Mouse (Mus musculus) intestine, postnatal 0 days (tissue): Measurements from ENCODE around the gene Plin3. TPM values are rescaled to one million over a fixed set of nuclear protein-coding genes. Genes with fewer than 3 reads are reported as not detected.
A peak's percentile ranks its signal among the peaks of the same experiment; 100 is the strongest.

Source experiments
- ATAC-seq: fragments of 200-750 bp; cut with Nextera tagmentation; 2 replicates; pipeline ENCODE4 v1.8.0; 2017; ENCODE audit warnings: mild to moderate bottlenecking, moderate TSS enrichment, moderate library complexity
- H3K27ac ChIP-seq: fragments of 300-500 bp; sonication (generic); 2 replicates; pipeline ENCODE4 v1.5.1; 2014; ENCODE audit warnings: mild to moderate bottlenecking, low read depth, low read length, moderate library complexity
- H3K27me3 ChIP-seq: fragments of 300-500 bp; sonication (generic); replicated peaks from 2 replicates; pipeline ENCODE4 v1.6.1; 2014; ENCODE audit warnings: low read length, mixed read lengths; ENCODE audit not compliant: control insufficient read depth, insufficient read depth
- H3K36me3 ChIP-seq: fragments of 300-500 bp; sonication (generic); 2 replicates; pipeline ENCODE4 v1.6.1; 2014; ENCODE audit warnings: mild to moderate bottlenecking, moderate library complexity; ENCODE audit not compliant: control insufficient read depth, insufficient read depth
- H3K4me1 ChIP-seq: fragments of 300-500 bp; sonication (generic); replicated peaks from 2 replicates; pipeline ENCODE4 v1.6.1; 2014; ENCODE audit warnings: antibody characterized with exemption, low read length, mixed read lengths; ENCODE audit not compliant: control insufficient read depth, insufficient read depth
- H3K4me2 ChIP-seq: fragments of 300-500 bp; sonication (generic); replicated peaks from 2 replicates; pipeline ENCODE4 v1.6.1; 2014; ENCODE audit warnings: low read depth, mild to moderate bottlenecking, moderate library complexity
- H3K4me3 ChIP-seq: fragments of 300-500 bp; sonication (generic); 2 replicates; pipeline ENCODE4 v1.5.1; 2014; ENCODE audit warnings: low read depth, low read length
- H3K9ac ChIP-seq: fragments of 300-500 bp; sonication (generic); 2 replicates; pipeline ENCODE4 v1.6.1; 2014; ENCODE audit warnings: mild to moderate bottlenecking, low read depth, low read length
- H3K9me3 ChIP-seq: fragments of 300-500 bp; sonication (generic); 2 replicates; pipeline ENCODE4 v1.6.1; 2016; ENCODE audit warnings: mixed run types; ENCODE audit not compliant: control insufficient read depth
- CTCF ChIP-seq: sonication (generic); IDR thresholded peaks from 2 replicates; pipeline ENCODE4 v1.5.1; 2016; ENCODE audit warnings: low read depth, mild to moderate bottlenecking, control low read depth, antibody characterized with exemption, moderate library complexity
- WGBS: fragments of 180-500 bp; shearing (Covaris S2); extraction: QIAGEN DNeasy Blood & Tissue Kit; methylation state at CpG from one replicate; pipeline ENCODE4 v1.1.7; 2014; 5-methylcytosine and 5-hydroxymethylcytosine counted together
- polyA plus RNA-seq: library from polyadenylated mRNA; unstranded; fragments of >200 nt; fragmentation: Nextera tagmentation; extraction: Ambion mirVana; gene quantifications from 2 replicates; pipeline ENCODE4 v1.2.1, GENCODE M21; 2015

Plin3 gene
- 521 and 545 TPM in 2 replicates for polyA plus RNA-seq

DNA sequence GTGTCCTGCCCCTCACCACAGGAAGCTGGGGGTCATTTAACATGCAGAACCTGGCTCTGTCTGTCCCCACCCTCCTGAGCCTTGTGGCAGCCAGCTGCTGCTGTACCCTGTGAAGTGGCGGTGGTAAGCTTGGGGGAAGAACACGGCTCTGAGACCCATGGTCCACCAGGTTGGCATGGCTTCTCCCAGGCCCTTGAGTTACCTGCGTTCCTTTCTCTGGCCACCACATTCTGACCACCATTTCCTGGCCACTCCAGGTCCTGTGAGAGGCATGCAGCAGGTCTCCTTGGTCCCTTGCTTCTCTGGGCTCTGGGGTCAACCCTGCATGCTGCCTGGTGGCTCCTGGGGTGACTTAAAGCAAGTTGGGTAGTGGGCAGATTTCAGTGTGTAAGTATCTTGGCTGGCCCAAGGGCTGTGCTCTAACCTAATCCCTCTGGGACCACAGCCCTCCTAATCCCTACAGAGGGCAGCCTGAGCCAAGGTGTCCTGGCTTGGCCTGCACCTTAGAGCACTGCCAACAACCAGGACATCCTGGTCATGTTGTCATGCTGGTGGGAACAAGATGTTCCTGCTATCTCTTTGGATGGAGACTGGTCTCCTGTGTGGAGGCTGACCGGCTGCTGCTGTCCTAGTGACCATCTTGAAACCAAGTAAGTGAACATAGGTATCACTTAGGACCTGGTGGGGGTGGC lies at the start of gene Plin3:
TSS of gene Plin3 (minus strand) at position 343 of the 692 bp plus-strand sequence.
- Histone ChIP-seq H3K4me1 (no peaks in the 10 kb centered on the region), H3K4me3 (no peak within 1 kb of the TSS), H3K27me3 (no peaks in the 10 kb centered on the region), H3K4me2 (peak within 1 kb of the TSS; percentile 72), H3K27ac (peak within 1 kb of the TSS; percentile 95; the same call in 1 of the 2 replicates), H3K36me3 (no peaks in the 10 kb centered on the region), H3K9me3 (no peaks in the 10 kb centered on the region), H3K9ac (no peak within 1 kb of the TSS)
- TF ChIP-seq CTCF = no peak
- WGBS = 96% methylated on average over 4 of the region's 4 CpGs
- ATAC-seq = no peak

DNA sequence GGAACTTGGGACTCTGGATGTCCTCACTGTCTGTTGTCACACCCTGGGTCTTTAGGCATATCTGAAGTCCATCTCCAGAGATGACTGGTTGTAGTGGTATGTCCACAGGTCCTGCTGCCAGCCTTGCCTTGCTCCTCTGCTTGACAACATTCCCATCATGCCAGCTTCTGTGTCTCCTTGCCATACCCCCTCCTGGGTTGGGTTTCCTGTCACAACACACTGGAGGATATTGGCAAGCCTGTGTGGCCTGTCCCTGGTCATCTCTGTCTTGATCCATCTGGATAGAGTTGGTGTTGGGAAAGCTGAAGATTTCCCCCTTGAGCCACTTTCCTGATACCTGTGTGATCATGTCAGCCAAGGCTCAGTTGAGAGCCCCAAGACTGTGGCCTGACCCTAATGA lies 48.0 kb upstream of the Plin3 start:
- no peaks in the 10 kb centered on the region for H3K9me3 ChIP-seq
- TF ChIP-seq CTCF = no peak
- no peaks in the 10 kb centered on the region for H3K27me3 ChIP-seq
- no peak overlapping the region for H3K4me3 ChIP-seq
- H3K4me2 ChIP-seq = no peak overlapping the region
- no peaks in the 10 kb centered on the region for H3K4me1 ChIP-seq
- no peak for ATAC-seq
- H3K9ac ChIP-seq = no peak overlapping the region
- peaks cover 7% of the 10 kb centered on the region for H3K36me3 ChIP-seq
- H3K27ac ChIP-seq = no peak overlapping the region; the same call in 1 of the 2 replicates

DNA sequence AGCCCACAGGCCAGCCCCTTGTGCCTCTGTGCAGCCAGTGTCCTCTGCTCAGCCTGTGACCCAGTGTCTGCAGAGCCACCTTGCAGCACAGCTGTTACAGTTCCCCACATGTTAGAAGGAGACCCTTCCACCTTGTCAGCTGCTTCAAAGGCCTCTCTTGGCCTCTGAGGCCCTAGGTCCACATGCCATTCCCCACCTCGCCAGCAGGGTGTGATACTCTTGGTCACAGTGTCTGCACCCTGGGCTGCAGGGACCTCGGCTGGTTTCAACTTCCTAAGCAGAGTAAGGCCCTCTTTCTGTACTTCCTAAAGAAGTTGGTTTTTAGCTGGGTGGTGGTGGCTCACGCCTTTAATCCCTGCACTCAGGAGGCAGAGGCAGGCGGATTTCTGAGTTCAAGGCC lies 46.2 kb upstream of the Plin3 start:
- ATAC-seq = no peak
- WGBS = 58% methylated on average over 4 of the region's 4 CpGs
- H3K4me1 ChIP-seq = no peaks in the 10 kb centered on the region
- no peak overlapping the region for H3K9ac ChIP-seq
- no peaks in the 10 kb centered on the region for H3K9me3 ChIP-seq
- no peak overlapping the region for H3K27ac ChIP-seq
- H3K27me3 ChIP-seq = no peaks in the 10 kb centered on the region
- H3K36me3 ChIP-seq = no peaks in the 10 kb centered on the region
- no peak overlapping the region for H3K4me2 ChIP-seq
- peak; percentile 67 for TF ChIP-seq CTCF
- no peak overlapping the region for H3K4me3 ChIP-seq

DNA sequence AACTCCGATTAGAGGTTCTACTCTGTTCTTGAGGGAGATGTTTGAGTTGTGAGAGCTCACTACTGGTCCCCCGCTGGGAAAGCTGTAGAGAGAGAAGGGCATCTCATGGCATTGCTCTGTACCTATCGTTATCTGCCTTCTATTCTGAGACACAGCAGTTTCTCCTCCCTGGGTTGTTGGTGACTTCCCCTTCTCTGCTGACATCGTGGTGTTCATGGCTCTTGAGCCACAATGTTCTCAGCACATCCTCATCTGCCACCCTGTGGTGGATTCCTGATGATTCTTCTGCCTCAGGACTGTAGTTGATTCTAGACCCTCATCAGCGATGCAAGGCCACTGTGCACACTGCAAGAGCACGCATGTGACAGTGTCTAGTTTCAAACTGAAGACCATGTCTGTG lies 45.1 kb upstream of the Plin3 start:
- H3K4me2 ChIP-seq = no peak overlapping the region
- no peaks in the 10 kb centered on the region for H3K27me3 ChIP-seq
- no peak overlapping the region for H3K9ac ChIP-seq
- H3K9me3 ChIP-seq = no peaks in the 10 kb centered on the region
- no peak for ATAC-seq
- 90% methylated on average over 6 of the region's 6 CpGs for WGBS
- no peaks in the 10 kb centered on the region for H3K36me3 ChIP-seq
- H3K4me1 ChIP-seq = no peaks in the 10 kb centered on the region
- no peak overlapping the region for H3K27ac ChIP-seq
- 0 out of 2 replicates have a peak, but pooled peaks have one; percentile 8 for TF ChIP-seq CTCF
- no peak overlapping the region for H3K4me3 ChIP-seq

DNA sequence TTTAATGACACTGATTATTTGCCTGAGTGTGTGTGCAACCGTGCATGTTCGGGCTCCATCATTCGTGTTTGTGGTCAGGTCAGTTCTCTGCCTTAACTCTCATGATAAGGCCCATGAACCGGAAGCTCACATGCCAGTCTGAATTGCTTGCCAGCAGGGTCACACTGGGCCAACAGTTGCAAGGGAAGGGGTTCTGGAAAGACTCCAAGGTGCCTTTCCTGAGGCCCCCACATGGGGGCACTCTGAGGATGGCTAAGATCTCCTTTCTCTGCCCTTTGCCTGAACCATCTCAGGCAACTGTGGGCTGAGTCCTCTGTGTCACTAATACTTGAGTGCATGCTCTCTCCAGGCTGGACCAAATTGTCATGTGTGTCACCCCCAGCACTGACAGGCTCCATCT lies 44.5 kb upstream of the Plin3 start:
- Histone ChIP-seq H3K4me2 (no peak overlapping the region), H3K9me3 (no peaks in the 10 kb centered on the region), H3K27ac (no peak overlapping the region), H3K27me3 (no peaks in the 10 kb centered on the region), H3K4me3 (no peak overlapping the region), H3K4me1 (no peaks in the 10 kb centered on the region), H3K9ac (no peak overlapping the region), H3K36me3 (no peaks in the 10 kb centered on the region)
- TF ChIP-seq CTCF = peak; percentile 70
- ATAC-seq = no peak
- WGBS = 38% methylated on average over 4 of the region's 4 CpGs

DNA sequence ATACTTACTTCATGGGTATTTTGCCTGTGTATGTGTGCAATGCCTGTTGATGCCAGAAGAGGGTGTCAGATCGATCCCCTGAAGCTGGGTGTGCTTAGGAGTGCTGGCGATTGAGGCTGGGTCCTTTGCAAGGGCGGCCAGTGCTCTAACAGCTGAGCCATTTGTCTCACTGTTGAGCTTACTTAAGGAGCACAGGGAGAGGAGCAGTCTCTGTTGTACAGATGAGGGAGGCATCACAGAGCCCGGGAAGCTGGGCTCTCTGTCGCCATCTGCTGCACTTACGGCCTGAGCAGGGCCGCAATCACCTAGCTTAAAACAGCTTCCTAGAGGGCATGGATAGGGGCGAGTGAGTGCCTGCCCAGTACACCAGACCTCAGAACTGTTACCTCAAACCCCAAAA lies 40.3 kb upstream of the Plin3 start:
- no peak overlapping the region for H3K4me3 ChIP-seq
- no peak overlapping the region for H3K9ac ChIP-seq
- H3K4me1 ChIP-seq = no peaks in the 10 kb centered on the region; the same call in 1 of the 2 replicates
- ATAC-seq = no peak
- no peaks in the 10 kb centered on the region for H3K9me3 ChIP-seq
- H3K27ac ChIP-seq = no peak overlapping the region
- TF ChIP-seq CTCF = peak; percentile 65
- H3K36me3 ChIP-seq = no peaks in the 10 kb centered on the region
- 48% methylated on average over 8 of the region's 8 CpGs for WGBS
- no peaks in the 10 kb centered on the region for H3K27me3 ChIP-seq
- no peak overlapping the region for H3K4me2 ChIP-seq

DNA sequence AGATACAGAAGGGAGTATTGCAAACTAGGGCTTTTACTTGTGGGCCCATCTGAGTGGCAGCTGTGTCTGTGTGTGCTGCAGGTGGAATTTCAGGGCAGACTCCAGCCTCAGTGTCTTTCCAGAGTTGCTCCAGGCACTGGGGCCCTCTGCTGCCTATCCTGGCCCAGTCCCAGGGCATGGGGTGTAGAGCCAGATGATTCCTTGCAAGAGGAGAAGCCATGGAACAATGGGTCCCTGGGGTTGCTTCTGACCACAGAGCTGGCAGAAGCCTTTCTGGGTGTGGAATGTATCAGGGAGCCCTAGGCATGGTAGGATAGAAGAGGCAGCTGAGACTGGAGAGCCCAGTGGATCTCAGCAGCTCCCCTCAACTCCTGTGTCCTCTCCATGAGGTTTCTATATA lies 38.6 kb upstream of the Plin3 start:
- no peak for ATAC-seq
- no peaks in the 10 kb centered on the region for H3K27me3 ChIP-seq
- no peak overlapping the region for H3K4me2 ChIP-seq
- TF ChIP-seq CTCF = no peak
- no peak overlapping the region for H3K4me3 ChIP-seq
- no peak overlapping the region for H3K9ac ChIP-seq
- H3K9me3 ChIP-seq = no peaks in the 10 kb centered on the region
- no peaks in the 10 kb centered on the region for H3K36me3 ChIP-seq
- no peak overlapping the region for H3K27ac ChIP-seq
- peaks cover 6% of the 10 kb centered on the region; the same call in 1 of the 2 replicates for H3K4me1 ChIP-seq
